Mouse (Mus musculus) embryonic stem cell, embryonic (primary cell): ENCODE measurements around the gene Nfia.

Source experiments
- CTCF ChIA-PET, 4 experiments: fragments of 300-600 bp in 2 of 4; fragments of 350-600 bp in 2 of 4; sonication (Branson Sonifier 250); formaldehyde crosslinking; loops; one replicate each; lab custom pipeline; 2022; ENCODE audit warnings: inconsistent platforms in 2 of 4; lab: Charles Lee
- POLR2A ChIA-PET, 4 experiments: fragments of 300-600 bp in 2 of 4; fragments of 350-600 bp in 2 of 4; sonication (Branson Sonifier 250); formaldehyde crosslinking; loops; one replicate each; lab custom pipeline; 2022; ENCODE audit warnings: antibody characterized with exemption in 4 of 4, inconsistent platforms in 1 of 4; lab: Charles Lee

Nfia gene

DNA sequence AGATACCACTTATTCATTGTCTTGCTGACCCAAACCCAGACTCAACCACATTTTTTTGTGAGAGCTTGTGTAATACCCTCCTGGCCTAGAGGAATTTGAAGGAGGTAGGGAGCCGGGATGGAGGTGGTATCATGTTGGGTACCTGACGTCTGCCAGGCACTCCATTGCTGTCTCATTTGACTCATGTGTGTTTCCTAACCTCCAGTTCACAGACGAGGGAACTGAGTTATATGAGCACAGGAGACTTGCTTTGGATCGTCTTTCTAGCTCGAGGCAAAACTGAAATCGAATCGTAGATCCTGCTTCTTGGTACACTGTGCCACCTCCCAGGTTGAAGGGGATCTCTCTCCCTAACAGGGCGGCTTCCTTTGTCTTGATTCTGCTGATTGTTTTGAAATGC, 46.6 kb downstream of the Nfia start:
- ChIA-PET CTCF (no interaction called here), POLR2A (interaction anchor here in 1 of 4 experiments (1.0 kb wide), 1 partner anchor 10 kb away, joined by 3 read pairs; no protein-coding TSS in a partner anchor)

GRCm38 (mm10) chr4:97820474-97821259, 48.1 kb downstream of the Nfia start:
- POLR2A ChIA-PET: interaction anchor here in 1 of 4 experiments (0.5 kb wide), 1 partner anchor 54 kb away, joined by 4 read pairs; no protein-coding TSS in a partner anchor
- CTCF ChIA-PET: no interaction called here

DNA sequence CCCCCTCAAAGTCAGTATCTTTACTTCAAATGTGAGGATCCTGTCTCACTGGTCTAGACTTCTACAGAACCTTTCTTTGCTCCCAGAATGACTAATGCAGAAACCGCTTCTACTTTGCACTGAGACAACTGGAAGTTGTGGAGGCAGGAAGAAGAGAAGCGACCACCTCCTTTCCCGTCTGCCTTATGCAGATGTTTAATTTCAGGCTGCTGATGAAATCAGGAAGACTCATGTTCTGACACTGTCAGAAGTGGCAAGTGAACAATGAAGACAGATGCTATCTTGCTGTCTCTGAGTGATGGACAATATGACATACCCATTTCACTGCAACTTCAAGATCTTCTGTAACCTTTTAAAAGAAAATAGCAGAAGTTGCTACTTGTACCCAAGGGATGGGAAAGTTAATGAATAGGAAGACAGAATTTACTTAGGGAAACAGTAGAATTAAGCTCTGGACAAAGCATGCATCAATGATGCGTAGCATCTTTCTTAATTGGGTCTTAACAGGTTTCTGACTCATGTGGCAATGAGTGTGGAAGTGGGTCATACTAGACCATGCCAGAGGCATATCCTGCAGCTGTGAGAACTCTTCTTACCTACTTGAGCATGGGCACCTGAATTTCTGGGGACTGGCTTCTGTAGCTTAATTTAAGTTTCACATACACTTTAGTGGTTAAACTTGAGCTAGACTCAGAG, 49.2 kb downstream of the Nfia start:
- CTCF ChIA-PET: no interaction called here
- POLR2A ChIA-PET: no interaction called here

DNA sequence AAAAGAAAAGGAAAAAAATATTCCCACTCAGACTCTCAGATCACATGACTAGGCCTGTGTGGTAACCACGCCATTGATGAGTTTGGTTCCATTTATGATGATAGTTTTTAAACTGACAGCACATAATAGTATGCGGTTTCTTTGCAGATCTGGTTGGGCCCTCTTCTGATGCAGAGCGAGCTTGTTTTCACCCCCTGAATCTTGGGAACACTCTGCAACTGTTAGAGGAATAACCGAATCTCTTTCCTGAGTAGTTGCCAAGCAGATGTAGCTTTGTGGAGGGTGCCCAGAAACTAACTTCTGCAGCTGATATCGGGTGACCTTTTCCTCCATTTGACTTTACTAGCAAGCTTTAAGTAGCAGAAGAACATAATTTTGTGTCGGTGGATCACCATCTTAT, 51.0 kb downstream of the Nfia start:
- CTCF ChIA-PET: no interaction called here
- POLR2A ChIA-PET: no interaction called here

GRCm38 (mm10) chr4:97824451-97824850, 51.9 kb downstream of the Nfia start:
- ChIA-PET POLR2A (interaction anchor here in 1 of 4 experiments (0.6 kb wide), 1 partner anchor 43 kb away, joined by 6 read pairs; no protein-coding TSS in a partner anchor), CTCF (no interaction called here)

- POLR2A ChIA-PET: interaction anchor here in 2 of 4 experiments (0.7 to 0.8 kb wide), 2 partner anchors 11 to 518 kb away, joined by 3 read pairs; no protein-coding TSS in a partner anchor
- CTCF ChIA-PET: no interaction called here
Observed at GRCm38 (mm10) chr4:97825432-97825831, 52.9 kb downstream of the Nfia start.

- POLR2A ChIA-PET: interaction anchor here in 2 of 4 experiments (0.6 to 0.8 kb wide), 3 partner anchors 12 to 518 kb away, joined by 3 read pairs; no protein-coding TSS in a partner anchor
- CTCF ChIA-PET: no interaction called here
Observed at GRCm38 (mm10) chr4:97825841-97826240, 53.3 kb downstream of the Nfia start.

DNA sequence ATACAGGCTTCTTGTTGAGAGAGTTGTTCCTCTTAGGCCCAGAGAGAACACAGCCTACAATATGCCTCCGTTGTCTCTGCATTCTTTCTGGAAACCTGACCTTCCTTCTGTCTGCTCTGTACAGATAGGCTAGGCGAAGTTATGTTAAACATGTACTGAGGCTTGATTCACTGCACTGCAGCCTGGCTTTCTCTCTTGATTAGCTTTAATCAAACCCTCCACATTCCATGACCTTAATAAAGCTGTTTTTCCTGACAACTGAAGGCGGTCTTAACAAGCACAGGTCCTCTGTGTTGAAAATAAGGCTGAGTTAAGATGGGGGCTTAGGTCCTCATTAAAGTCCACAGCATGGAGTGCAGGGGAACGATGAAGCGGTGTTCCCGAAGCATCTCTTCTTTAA, 54.6 kb downstream of the Nfia start:
- ChIA-PET POLR2A (no interaction called here), CTCF (no interaction called here)

GRCm38 (mm10) chr4:97828579-97828978, 56.0 kb downstream of the Nfia start:
- ChIA-PET CTCF (no interaction called here), POLR2A (interaction anchor here in 1 of 4 experiments (0.5 to 0.7 kb wide), 2 partner anchors 9 to 40 kb away, joined by 3 to 4 read pairs; no protein-coding TSS in a partner anchor)

DNA sequence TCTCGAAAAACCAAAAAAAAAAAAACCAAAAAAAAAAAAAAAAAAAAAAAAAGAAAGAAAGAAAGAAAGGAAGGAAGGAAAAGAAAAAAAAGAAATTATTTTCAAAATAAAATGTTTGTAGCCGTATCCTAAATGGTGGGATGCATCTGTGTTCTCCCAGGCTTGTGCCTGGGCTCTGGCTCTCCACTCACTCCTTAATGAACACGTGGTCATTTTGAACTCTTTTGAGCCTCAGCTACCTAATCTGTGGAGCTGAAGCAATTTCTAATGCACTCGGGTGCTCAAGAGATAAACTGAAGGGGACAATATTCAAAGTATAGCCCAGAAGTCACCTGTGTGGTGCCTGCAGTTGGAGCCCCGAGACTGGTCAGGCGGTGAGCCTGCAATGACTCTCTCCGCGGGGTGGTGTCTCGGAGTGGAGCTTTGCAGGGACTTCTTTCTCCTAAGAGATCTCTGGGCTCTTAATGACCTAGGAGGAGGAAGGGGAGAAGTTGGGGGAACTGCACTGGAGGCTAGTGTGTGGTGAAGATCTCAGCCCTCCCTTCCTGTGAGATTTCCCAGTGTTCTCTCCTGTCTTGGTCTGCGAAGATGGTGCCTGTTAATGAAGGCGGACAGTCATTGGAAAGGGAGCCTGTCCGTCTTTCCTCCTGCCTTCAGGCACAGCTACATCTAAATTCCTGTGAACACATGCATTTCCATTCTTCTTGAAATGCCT, 57.0 kb downstream of the Nfia start:
- ChIA-PET CTCF (no interaction called here), POLR2A (interaction anchor here in 2 of 4 experiments (0.7 to 0.8 kb wide), 2 partner anchors 10 to 717 kb away, joined by 3 to 8 read pairs; no protein-coding TSS in a partner anchor)

DNA sequence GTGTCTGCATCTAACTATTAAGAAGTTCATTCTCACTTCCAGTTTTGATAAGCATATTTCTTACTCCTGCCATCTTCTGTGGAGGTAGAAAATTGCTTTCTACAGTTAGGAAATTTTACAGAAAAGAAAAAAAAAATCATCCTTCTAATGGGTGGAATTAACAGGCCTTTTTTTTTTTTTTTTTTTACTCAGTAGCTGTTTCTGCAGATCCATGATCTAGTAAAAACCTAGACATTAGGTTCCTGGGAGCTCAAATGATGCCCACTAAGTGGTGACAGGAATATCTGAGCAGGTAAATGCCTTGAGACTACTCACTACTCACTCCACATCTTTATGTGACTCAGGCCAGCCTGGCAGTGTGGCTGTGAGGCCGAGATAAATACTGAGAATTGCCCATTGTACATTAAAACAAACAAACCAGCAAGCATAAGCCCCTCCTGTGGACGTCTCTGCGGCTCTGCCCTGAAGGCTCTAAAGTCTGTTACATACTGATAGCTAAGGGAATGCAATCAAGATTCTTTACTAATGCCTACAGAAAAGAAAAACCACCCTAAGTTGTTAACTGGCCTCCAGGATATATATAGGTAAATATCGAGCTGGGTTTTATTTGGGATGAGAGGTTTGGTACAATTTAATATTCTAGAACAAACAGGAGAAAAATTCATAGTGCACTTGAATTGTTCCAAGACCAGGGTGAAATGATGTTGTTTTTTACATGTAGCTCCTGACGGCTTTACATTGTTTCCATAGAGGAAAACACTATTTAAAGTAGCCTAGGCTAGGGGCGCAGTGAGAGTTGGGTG, 57.7 kb downstream of the Nfia start:
- POLR2A ChIA-PET: interaction anchor here in 1 of 4 experiments (0.8 kb wide), 1 partner anchor 716 kb away, joined by 8 read pairs; no protein-coding TSS in a partner anchor
- CTCF ChIA-PET: no interaction called here

GRCm38 (mm10) chr4:97830935-97831608, 58.5 kb downstream of the Nfia start:
- ChIA-PET POLR2A (no interaction called here), CTCF (no interaction called here)

- ChIA-PET POLR2A (no interaction called here), CTCF (no interaction called here)
Observed at GRCm38 (mm10) chr4:97831611-97832278, 59.2 kb downstream of the Nfia start.

DNA sequence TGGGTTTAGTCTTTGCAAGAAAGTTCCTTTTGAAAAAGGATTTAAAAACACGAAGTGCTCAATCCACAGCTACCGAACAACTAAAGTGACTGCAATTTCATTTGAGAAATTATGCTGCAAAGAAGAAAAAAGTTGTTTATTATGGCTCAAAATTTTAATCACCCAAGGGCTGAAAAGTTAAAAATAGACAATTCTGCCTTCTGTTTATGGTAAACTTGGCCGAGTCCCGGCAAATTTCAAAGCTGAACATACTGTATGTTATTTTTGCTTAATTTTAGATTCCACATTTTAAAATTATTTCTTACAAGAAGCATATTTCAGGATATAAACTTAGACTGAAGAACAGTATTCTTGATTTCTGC, 59.7 kb downstream of the Nfia start:
- CTCF ChIA-PET: no interaction called here
- POLR2A ChIA-PET: no interaction called here

GRCm38 (mm10) chr4:97836812-97837211, 64.3 kb downstream of the Nfia start:
- CTCF ChIA-PET: no interaction called here
- POLR2A ChIA-PET: no interaction called here

- ChIA-PET CTCF (no interaction called here), POLR2A (no interaction called here)
Observed at GRCm38 (mm10) chr4:97837724-97838123, 65.2 kb downstream of the Nfia start.

- ChIA-PET POLR2A (no interaction called here), CTCF (no interaction called here)
Observed at GRCm38 (mm10) chr4:97838651-97839050, 66.1 kb downstream of the Nfia start.
